Mouse (Mus musculus): Measurements from ENCODE around the gene Hprt.

DNA sequence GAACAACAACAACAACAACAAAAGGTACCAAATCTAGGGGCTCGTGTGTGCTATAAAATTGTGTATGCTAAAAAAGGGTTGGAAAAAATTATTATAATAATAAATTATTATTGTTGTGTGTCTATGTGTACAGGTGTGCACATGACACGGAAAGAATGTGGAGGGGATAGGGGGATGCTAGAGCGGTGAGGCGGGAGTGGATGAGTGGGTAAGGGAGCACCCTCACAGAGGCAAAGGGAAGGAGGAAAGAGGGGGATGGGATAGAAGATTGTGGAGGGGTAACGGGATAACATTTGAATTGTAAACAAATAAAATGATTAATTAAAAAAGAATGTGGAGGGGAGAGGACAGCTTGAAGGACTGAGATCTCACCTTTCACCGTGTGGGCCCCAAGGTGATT is 52.2 kb downstream of the Hprt start:
- no peak for TF ChIP-seq CTCF (conservative IDR thresholded peaks at IDR 0.05; ENCODE audit: low read length)
- no peak for TF ChIP-seq POU5F1 (IDR thresholded peaks at IDR 0.05; ENCODE audit: borderline replicate concordance, low read length)
- TF ChIP-seq NANOG (IDR thresholded peaks at IDR 0.05; ENCODE audit: borderline replicate concordance, low read length), result no peak
